Mouse (Mus musculus) liver, embryonic 14.5 days (tissue): ENCODE results near the gene Hpca.

ENCODE experiments used
- CTCF ChIP-seq: IDR thresholded peaks from 2 replicates; pipeline ENCODE4 v1.5.1; 2016; ENCODE audit warnings: antibody characterized with exemption, low read depth, control low read depth
- EP300 ChIP-seq: IDR thresholded peaks from 2 replicates; pipeline ENCODE4 v1.6.1; 2016; ENCODE audit warnings: antibody characterized with exemption, low read depth

DNA sequence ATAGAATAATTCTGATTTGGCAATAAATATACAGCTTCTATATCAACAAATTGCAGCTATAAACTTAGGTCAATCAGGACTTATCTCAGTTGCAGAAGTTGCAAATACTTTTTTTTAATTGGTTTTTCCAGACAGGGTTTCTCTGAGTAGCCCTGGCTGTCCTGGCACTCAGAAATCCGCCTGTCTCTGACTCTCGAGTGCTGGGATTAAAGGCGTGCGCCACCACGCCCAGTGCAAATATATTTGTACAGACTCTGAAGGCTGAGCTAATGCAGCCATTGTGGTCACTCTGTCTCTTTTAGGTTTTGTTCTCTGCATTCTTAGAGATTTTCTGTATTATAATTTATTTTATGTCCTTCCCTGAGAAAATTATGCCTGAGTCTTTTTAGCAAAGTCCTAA lies 35.7 kb upstream of the Hpca start:
- TF ChIP-seq CTCF (no peak), EP300 (no peak)
